Mouse (Mus musculus): ENCODE measurements at regions not wholly inside any gene's neighbourhood (a gene's known extent, or its start where the extent isn't known, plus 50 kb on each side); places are given as distances from the start of the nearest gene placed in this dataset.

GRCm38 (mm10) chr8:92055590-92055989 lies 253.7 kb upstream of the Irx3 start:
- H3K27me3 ChIP-seq (replicated peaks; ENCODE audit: control insufficient read depth, insufficient read depth, low read length), result no peaks in the 10 kb centered on the region
- H3K4me1 ChIP-seq (ENCODE audit: control insufficient read depth, insufficient read depth, low read length), result no peaks in the 10 kb centered on the region
- 78% methylated on average over 4 of the region's 4 CpGs for WGBS
- H3K27ac ChIP-seq (ENCODE audit: insufficient read depth, low read depth, low read length), result no peak overlapping the region
- H3K36me3 ChIP-seq (ENCODE audit: control insufficient read depth, insufficient read depth, low read length), result no peaks in the 10 kb centered on the region
- TF ChIP-seq POLR2A (IDR thresholded peaks at IDR 0.05; ENCODE audit: low read depth, low read length) (no peak), CTCF (conservative IDR thresholded peaks at IDR 0.05; ENCODE audit: insufficient read depth, insufficient read length, low read depth, low read length) (no peak)
- no peak overlapping the region for H3K4me3 ChIP-seq (ENCODE audit: insufficient read depth, low read depth, low read length)
- no peak for DNase-seq

DNA sequence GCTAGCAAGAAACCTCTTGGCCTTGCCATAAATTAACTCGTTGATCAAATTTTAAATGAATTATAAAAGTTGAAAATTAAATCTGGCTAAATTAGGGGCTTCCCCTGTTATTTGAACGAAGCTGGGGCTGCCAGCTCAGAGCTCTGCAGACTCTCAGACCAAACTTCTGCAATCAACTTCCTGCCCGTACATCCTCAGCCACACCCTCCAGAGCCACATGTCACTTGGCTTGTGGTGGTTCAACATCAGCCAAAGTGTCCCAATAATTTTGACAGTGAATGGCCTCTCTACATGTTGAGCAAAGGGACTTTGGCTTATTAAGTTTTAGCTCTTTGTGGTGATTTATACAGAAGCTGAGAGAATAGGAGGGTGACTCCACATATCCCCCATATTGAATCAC lies 242.8 kb upstream of the Irx3 start:
- TF ChIP-seq CTCF (conservative IDR thresholded peaks at IDR 0.05; ENCODE audit: insufficient read depth, insufficient read length, low read depth, low read length) (no peak), POLR2A (IDR thresholded peaks at IDR 0.05; ENCODE audit: low read depth, low read length) (no peak)
- no peak overlapping the region for H3K4me3 ChIP-seq (ENCODE audit: insufficient read depth, low read depth, low read length)
- H3K36me3 ChIP-seq (ENCODE audit: control insufficient read depth, insufficient read depth, low read length), result no peaks in the 10 kb centered on the region
- H3K4me1 ChIP-seq (ENCODE audit: control insufficient read depth, insufficient read depth, low read length), result no peaks in the 10 kb centered on the region
- H3K27ac ChIP-seq (ENCODE audit: insufficient read depth, low read depth, low read length), result no peak overlapping the region
- WGBS, result 70% methylated on average over 3 of the region's 3 CpGs
- no peaks in the 10 kb centered on the region for H3K27me3 ChIP-seq (replicated peaks; ENCODE audit: control insufficient read depth, insufficient read depth, low read length)
- no peak for DNase-seq

DNA sequence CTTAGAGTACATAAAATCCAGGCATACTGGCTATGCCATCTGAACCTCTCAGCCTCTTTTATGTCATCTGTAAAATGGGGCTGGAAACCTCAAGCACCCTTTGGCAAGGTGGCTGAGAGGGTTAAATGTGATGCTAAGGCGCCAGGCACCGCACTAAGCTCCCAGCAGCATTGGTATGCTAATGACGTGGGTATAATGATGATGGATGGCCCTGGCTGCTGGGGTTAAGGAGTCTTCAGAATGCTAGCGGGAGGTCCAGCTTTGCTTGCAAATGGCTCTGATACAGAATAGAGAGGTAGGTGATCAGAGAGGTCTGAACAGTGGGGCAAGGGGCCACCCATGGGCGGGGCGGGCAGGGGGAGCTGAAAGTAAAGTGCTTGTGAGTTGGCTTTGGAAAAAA lies 241.1 kb upstream of the Irx3 start:
- TF ChIP-seq POLR2A (IDR thresholded peaks at IDR 0.05; ENCODE audit: low read depth, low read length) (no peak), CTCF (conservative IDR thresholded peaks at IDR 0.05; ENCODE audit: insufficient read depth, insufficient read length, low read depth, low read length) (no peak)

GRCm38 (mm10) chr8:92029954-92030353 lies 228.1 kb upstream of the Irx3 start:
- DNase-seq, result no peak
- WGBS, result 42% methylated on average over 9 of the region's 9 CpGs
- no peaks in the 10 kb centered on the region for H3K36me3 ChIP-seq (ENCODE audit: control insufficient read depth, insufficient read depth, low read length)
- H3K4me3 ChIP-seq (ENCODE audit: insufficient read depth, low read depth, low read length), result no peak overlapping the region
- TF ChIP-seq POLR2A (IDR thresholded peaks at IDR 0.05; ENCODE audit: low read depth, low read length) (no peak), CTCF (conservative IDR thresholded peaks at IDR 0.05; ENCODE audit: insufficient read depth, insufficient read length, low read depth, low read length) (no peak)
- no peak overlapping the region for H3K27ac ChIP-seq (ENCODE audit: insufficient read depth, low read depth, low read length)
- no peaks in the 10 kb centered on the region for H3K4me1 ChIP-seq (ENCODE audit: control insufficient read depth, insufficient read depth, low read length)
- H3K27me3 ChIP-seq (replicated peaks; ENCODE audit: control insufficient read depth, insufficient read depth, low read length), result no peaks in the 10 kb centered on the region

More for the DNA sequence above, 241.1 kb upstream of the Irx3 start:
- H3K36me3 ChIP-seq (ENCODE audit: control insufficient read depth, insufficient read depth, low read length), result no peaks in the 10 kb centered on the region
- H3K4me3 ChIP-seq (ENCODE audit: insufficient read depth, low read depth, low read length), result no peak overlapping the region
- 35% methylated on average over 6 of the region's 6 CpGs for WGBS
- DNase-seq, result no peak
- no peaks in the 10 kb centered on the region for H3K4me1 ChIP-seq (ENCODE audit: control insufficient read depth, insufficient read depth, low read length)
- H3K27me3 ChIP-seq (replicated peaks; ENCODE audit: control insufficient read depth, insufficient read depth, low read length), result no peaks in the 10 kb centered on the region
- no peak overlapping the region for H3K27ac ChIP-seq (ENCODE audit: insufficient read depth, low read depth, low read length)

DNA sequence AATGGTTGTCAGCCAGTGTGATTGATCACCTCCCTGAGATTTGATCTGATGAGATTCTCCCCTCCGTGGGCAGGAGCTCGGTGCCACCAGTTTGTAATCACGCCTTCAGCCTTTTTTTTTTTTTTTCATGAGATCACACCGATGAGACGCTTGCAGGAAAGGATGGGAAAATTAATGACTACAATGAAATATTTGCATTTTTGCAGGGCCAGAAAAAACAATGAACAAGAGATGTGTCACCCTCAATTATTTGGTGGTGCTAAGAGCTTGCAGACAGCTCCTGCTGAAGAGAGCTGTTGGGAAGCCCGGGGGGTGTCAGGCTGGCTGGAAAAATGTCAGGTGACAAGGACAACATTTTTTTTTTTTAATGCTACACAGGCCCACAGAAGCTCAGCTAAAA lies 227.6 kb upstream of the Irx3 start:
- Histone ChIP-seq H3K36me3 (ENCODE audit: control insufficient read depth, insufficient read depth, low read length) (no peaks in the 10 kb centered on the region), H3K27me3 (replicated peaks; ENCODE audit: control insufficient read depth, insufficient read depth, low read length) (no peaks in the 10 kb centered on the region), H3K4me1 (ENCODE audit: control insufficient read depth, insufficient read depth, low read length) (no peaks in the 10 kb centered on the region), H3K4me3 (ENCODE audit: insufficient read depth, low read depth, low read length) (no peak overlapping the region), H3K27ac (ENCODE audit: insufficient read depth, low read depth, low read length) (no peak overlapping the region)
- DNase-seq, result no peak
- TF ChIP-seq CTCF (conservative IDR thresholded peaks at IDR 0.05; ENCODE audit: insufficient read depth, insufficient read length, low read depth, low read length), result no peak
- TF ChIP-seq POLR2A (IDR thresholded peaks at IDR 0.05; ENCODE audit: low read depth, low read length), result no peak
- 19% methylated on average over 6 of the region's 6 CpGs for WGBS

DNA sequence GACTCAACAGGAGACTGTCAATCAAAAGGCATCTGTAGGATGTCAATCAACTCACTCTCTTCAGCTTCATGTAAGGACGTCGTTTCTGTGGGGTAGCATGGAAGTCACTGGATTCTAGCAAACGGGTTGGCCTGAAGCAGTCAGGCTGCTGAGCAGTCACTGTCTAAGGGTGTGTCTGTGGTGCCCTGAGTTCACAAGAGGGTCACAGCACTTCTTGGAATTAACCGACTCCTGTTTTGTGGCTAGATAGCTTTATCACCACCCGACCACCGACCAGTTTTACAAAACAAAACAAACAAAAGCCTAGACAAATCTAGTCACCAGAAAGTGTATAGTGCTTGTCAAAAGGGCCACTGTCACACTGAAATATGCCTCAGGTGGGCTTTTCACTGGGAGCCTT lies 226.4 kb upstream of the Irx3 start:
- 47% methylated on average over 6 of the region's 6 CpGs for WGBS
- H3K27ac ChIP-seq (ENCODE audit: insufficient read depth, low read depth, low read length), result no peak overlapping the region
- H3K27me3 ChIP-seq (replicated peaks; ENCODE audit: control insufficient read depth, insufficient read depth, low read length), result no peaks in the 10 kb centered on the region; the same call in 1 of the 2 replicates
- TF ChIP-seq POLR2A (IDR thresholded peaks at IDR 0.05; ENCODE audit: low read depth, low read length) (no peak), CTCF (conservative IDR thresholded peaks at IDR 0.05; ENCODE audit: insufficient read depth, insufficient read length, low read depth, low read length) (no peak)
- H3K4me1 ChIP-seq (ENCODE audit: control insufficient read depth, insufficient read depth, low read length), result no peaks in the 10 kb centered on the region
- no peak overlapping the region for H3K4me3 ChIP-seq (ENCODE audit: insufficient read depth, low read depth, low read length)
- no peak for DNase-seq
- no peaks in the 10 kb centered on the region for H3K36me3 ChIP-seq (ENCODE audit: control insufficient read depth, insufficient read depth, low read length)

- no peaks in the 10 kb centered on the region for H3K36me3 ChIP-seq (ENCODE audit: control insufficient read depth, insufficient read depth, low read length)
- DNase-seq, result no peak
Measured at GRCm38 (mm10) chr8:92024133-92024532, 222.3 kb upstream of the Irx3 start.

DNA sequence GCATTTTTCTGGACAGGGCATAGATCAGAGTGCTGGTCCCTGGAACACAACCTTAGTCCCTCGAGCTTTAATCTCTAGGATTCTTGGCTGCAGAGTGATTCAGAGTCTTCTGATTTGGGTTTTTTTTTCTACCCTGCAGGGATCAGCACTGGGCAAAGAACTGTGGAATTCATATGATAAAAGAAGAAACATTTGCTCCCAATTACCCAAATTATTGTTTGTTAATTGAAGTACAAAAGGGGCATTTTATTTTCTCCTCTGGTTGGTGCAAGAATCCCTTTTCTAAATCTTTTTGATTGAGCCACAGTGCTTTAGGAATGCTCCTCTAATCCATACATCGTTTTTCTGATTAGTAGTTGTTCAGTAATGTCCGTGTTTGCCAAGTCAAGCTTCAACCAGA lies 219.7 kb upstream of the Irx3 start:
- 81% methylated on average over 3 of the region's 3 CpGs for WGBS
- TF ChIP-seq POLR2A (IDR thresholded peaks at IDR 0.05; ENCODE audit: low read depth, low read length) (no peak), CTCF (conservative IDR thresholded peaks at IDR 0.05; ENCODE audit: insufficient read depth, insufficient read length, low read depth, low read length) (no peak)
- H3K27me3 ChIP-seq (replicated peaks; ENCODE audit: control insufficient read depth, insufficient read depth, low read length), result no peaks in the 10 kb centered on the region; the same call in 1 of the 2 replicates
- H3K27ac ChIP-seq (ENCODE audit: insufficient read depth, low read depth, low read length), result no peak overlapping the region
- H3K36me3 ChIP-seq (ENCODE audit: control insufficient read depth, insufficient read depth, low read length), result no peaks in the 10 kb centered on the region
- H3K4me3 ChIP-seq (ENCODE audit: insufficient read depth, low read depth, low read length), result no peak overlapping the region
- DNase-seq, result no peak
- H3K4me1 ChIP-seq (ENCODE audit: control insufficient read depth, insufficient read depth, low read length), result no peaks in the 10 kb centered on the region

More at GRCm38 (mm10) chr8:92024133-92024532, 222.3 kb upstream of the Irx3 start:
- 27% methylated on average over 8 of the region's 8 CpGs for WGBS
- H3K27me3 ChIP-seq (replicated peaks; ENCODE audit: control insufficient read depth, insufficient read depth, low read length), result no peaks in the 10 kb centered on the region; the same call in 1 of the 2 replicates
- no peak for TF ChIP-seq CTCF (conservative IDR thresholded peaks at IDR 0.05; ENCODE audit: insufficient read depth, insufficient read length, low read depth, low read length)
- TF ChIP-seq POLR2A (IDR thresholded peaks at IDR 0.05; ENCODE audit: low read depth, low read length), result no peak
- H3K4me1 ChIP-seq (ENCODE audit: control insufficient read depth, insufficient read depth, low read length), result no peaks in the 10 kb centered on the region
- H3K4me3 ChIP-seq (ENCODE audit: insufficient read depth, low read depth, low read length), result no peak overlapping the region
- H3K27ac ChIP-seq (ENCODE audit: insufficient read depth, low read depth, low read length), result no peak overlapping the region

All from kidney, adult 2 months (tissue).